Mouse (Mus musculus) C2C12 (cell line): Measurements from ENCODE around the gene Pdik1l.
"Not testable (repeated sequence)": the region's sequence is repeated elsewhere in the genome, so short reads cannot be mapped to it uniquely, and the experiment has no call there.

Experiments used
- CEBPB ChIP-seq: IDR thresholded peaks from one replicate; pipeline ENCODE4 v1.6.1; 2011; ENCODE audit warnings: low read depth, mild to moderate bottlenecking, control low read depth, moderate library complexity
- CTCF ChIP-seq: IDR thresholded peaks from one replicate; pipeline ENCODE4 v1.5.1; 2011; ENCODE audit not compliant: control insufficient read depth, insufficient read depth, insufficient read length
- FOSL1 ChIP-seq: IDR thresholded peaks from one replicate; pipeline ENCODE4 v1.8.0; 2011; ENCODE audit warnings: mild to moderate bottlenecking, low read length; ENCODE audit not compliant: poor library complexity, insufficient read depth, severe bottlenecking
- MYOD1 ChIP-seq: IDR thresholded peaks from one replicate; pipeline ENCODE4 v1.6.1; 2011; ENCODE audit warnings: low read depth; ENCODE audit not compliant: control insufficient read depth, insufficient read length
- MYOG ChIP-seq: IDR thresholded peaks from one replicate; pipeline ENCODE4 v1.6.1; 2011; ENCODE audit not compliant: control insufficient read depth, insufficient read length; ENCODE audit errors: extremely low read depth
- USF1 ChIP-seq: IDR thresholded peaks from one replicate; pipeline ENCODE4 v1.6.1; 2011; ENCODE audit warnings: low read depth, mild to moderate bottlenecking, control low read depth, moderate library complexity

GRCm38 (mm10) chr4:134296096-134296495, 8.4 kb upstream of the Pdik1l start:
- TF ChIP-seq CTCF, CEBPB, MYOD1, USF1, FOSL1, MYOG: not testable (repeated sequence)
